Mouse (Mus musculus): ENCODE data around the gene Golph3l.

The Golph3l gene

GRCm38 (mm10) chr3:95655437-95655836 lies 66.7 kb downstream of the Golph3l start:
- no peak for DNase-seq (ENCODE audit: low read depth, low spot score)

- DNase-seq (ENCODE audit: low read depth, low spot score), result no peak
Observed at GRCm38 (mm10) chr3:95657108-95657507, 68.4 kb downstream of the Golph3l start.

- no peak for DNase-seq (ENCODE audit: low read depth, low spot score)
Observed at GRCm38 (mm10) chr3:95657711-95658110, 69.0 kb downstream of the Golph3l start.

GRCm38 (mm10) chr3:95658236-95658867 lies 69.6 kb downstream of the Golph3l start, which contains the start of gene Mcl1:
Gene Mcl1 (plus strand): TSS chr3:95658788.
- peak; percentile 92 for DNase-seq (ENCODE audit: low read depth, low spot score)

- no peak for DNase-seq (ENCODE audit: low read depth, low spot score)
Observed at GRCm38 (mm10) chr3:95658868-95659712, 70.4 kb downstream of the Golph3l start.

- no peak for DNase-seq (ENCODE audit: low read depth, low spot score)
Observed at GRCm38 (mm10) chr3:95659948-95660347, 71.2 kb downstream of the Golph3l start.

- no peak for DNase-seq (ENCODE audit: low read depth, low spot score)
Observed at GRCm38 (mm10) chr3:95660788-95661478, 72.2 kb downstream of the Golph3l start.

GRCm38 (mm10) chr3:95661945-95662715 lies 73.4 kb downstream of the Golph3l start:
- DNase-seq (ENCODE audit: low read depth, low spot score), result no peak

- DNase-seq (ENCODE audit: low read depth, low spot score), result no peak
Observed at GRCm38 (mm10) chr3:95662724-95663449, 74.2 kb downstream of the Golph3l start.

GRCm38 (mm10) chr3:95663486-95663885 lies 74.8 kb downstream of the Golph3l start:
- DNase-seq (ENCODE audit: low read depth, low spot score), result no peak

GRCm38 (mm10) chr3:95663969-95664608 lies 75.4 kb downstream of the Golph3l start:
- DNase-seq (ENCODE audit: low read depth, low spot score), result no peak

- DNase-seq (ENCODE audit: low read depth, low spot score), result no peak
Observed at GRCm38 (mm10) chr3:95664940-95665352, 76.2 kb downstream of the Golph3l start.

GRCm38 (mm10) chr3:95666124-95666844 lies 77.5 kb downstream of the Golph3l start:
- no peak for DNase-seq (ENCODE audit: low read depth, low spot score)

- no peak for DNase-seq (ENCODE audit: low read depth, low spot score)
Observed at GRCm38 (mm10) chr3:95667521-95667920, 78.8 kb downstream of the Golph3l start.

GRCm38 (mm10) chr3:95668026-95668425 lies 79.3 kb downstream of the Golph3l start:
- DNase-seq (ENCODE audit: low read depth, low spot score), result no peak
